Mouse (Mus musculus) c-Kit-negative CD71-positive TER-119-positive erythroid progenitor cells, embryonic 14.5 days (primary cell): ENCODE data around the gene Gm525.
"Not testable (repeated sequence)": the region's sequence is repeated elsewhere in the genome, so short reads cannot be mapped to it uniquely, and the experiment has no call there.

ENCODE experiments used
- DNase-seq: peaks from one replicate; pipeline ENCODE4 v3.0.0-alpha.2; 2013; ENCODE audit warnings: low read depth, low spot score

Gene Gm525

GRCm38 (mm10) chr11:89073541-89073940 lies at the start of gene Gm525:
Gm525 (plus strand) TSS chr11:89073841.
- no peak for DNase-seq

- no peak for DNase-seq
These were observed 49.3 kb upstream of the Gm525 start for GRCm38 (mm10) chr11:89024181-89024881.

- DNase-seq, result no peak
These were observed 48.0 kb upstream of the Gm525 start for GRCm38 (mm10) chr11:89025603-89026002.

- DNase-seq, result no peak
These were observed 47.5 kb upstream of the Gm525 start for GRCm38 (mm10) chr11:89026117-89026516.

- DNase-seq, result no peak
These were observed 45.7 kb upstream of the Gm525 start for GRCm38 (mm10) chr11:89027955-89028361.

- no peak for DNase-seq
These were observed 44.7 kb upstream of the Gm525 start for GRCm38 (mm10) chr11:89028871-89029405.

- DNase-seq, result no peak
These were observed 43.1 kb upstream of the Gm525 start for GRCm38 (mm10) chr11:89030552-89030951.

GRCm38 (mm10) chr11:89031189-89031588 lies 42.5 kb upstream of the Gm525 start:
- no peak for DNase-seq

GRCm38 (mm10) chr11:89034592-89034991 lies 39.0 kb upstream of the Gm525 start:
- DNase-seq, result no peak

- DNase-seq, result no peak
These were observed 38.1 kb upstream of the Gm525 start for GRCm38 (mm10) chr11:89035552-89035951.

GRCm38 (mm10) chr11:89038496-89038895 lies 35.1 kb upstream of the Gm525 start:
- no peak for DNase-seq

- DNase-seq, result no peak
These were observed 34.3 kb upstream of the Gm525 start for GRCm38 (mm10) chr11:89039325-89039724.

- not testable (repeated sequence) for DNase-seq
These were observed 32.6 kb upstream of the Gm525 start for GRCm38 (mm10) chr11:89041073-89041472.

- no peak for DNase-seq
These were observed 30.6 kb upstream of the Gm525 start for GRCm38 (mm10) chr11:89043046-89043445.

- DNase-seq, result not testable (repeated sequence)
These were observed 28.1 kb upstream of the Gm525 start for GRCm38 (mm10) chr11:89045501-89045900.

- DNase-seq, result no peak
These were observed 27.6 kb upstream of the Gm525 start for GRCm38 (mm10) chr11:89046021-89046420.

GRCm38 (mm10) chr11:89051767-89052166 lies 21.9 kb upstream of the Gm525 start:
- DNase-seq, result no peak

GRCm38 (mm10) chr11:89055931-89056690 lies 17.5 kb upstream of the Gm525 start:
- DNase-seq, result no peak

- DNase-seq, result no peak
These were observed 14.9 kb upstream of the Gm525 start for GRCm38 (mm10) chr11:89058515-89059270.

- DNase-seq, result no peak
These were observed 13.7 kb upstream of the Gm525 start for GRCm38 (mm10) chr11:89059919-89060422.

- DNase-seq, result peak; percentile 63
These were observed 13.1 kb upstream of the Gm525 start for GRCm38 (mm10) chr11:89060423-89061089.
